Mouse (Mus musculus) forebrain, postnatal 0 days (tissue): ENCODE data around the gene Map3k15. TPM values are rescaled to one million over a fixed set of nuclear protein-coding genes. Genes with fewer than 3 reads are reported as not detected.
A peak's percentile ranks its signal among the peaks of the same experiment; 100 is the strongest.

ENCODE experiments used
- ATAC-seq: fragments of 200-750 bp; cut with Nextera tagmentation; 2 replicates; pipeline ENCODE4 v1.8.0; 2017; ENCODE audit warnings: mild to moderate bottlenecking, moderate library complexity
- DNase-seq: peaks from one replicate; pipeline ENCODE4 v3.0.0-alpha.2; 2015
- H3K27ac ChIP-seq: fragments of 300-500 bp; sonication (generic); 2 replicates; pipeline ENCODE4 v1.5.1; 2014; ENCODE audit warnings: low read depth, mild to moderate bottlenecking, antibody characterized with exemption, low read length, moderate library complexity, mixed read lengths
- H3K27me3 ChIP-seq: fragments of 300-500 bp; sonication (generic); 2 replicates; pipeline ENCODE4 v1.6.1; 2014; ENCODE audit warnings: mild to moderate bottlenecking, low read length, mixed read lengths; ENCODE audit not compliant: insufficient read depth
- H3K36me3 ChIP-seq: fragments of 300-500 bp; sonication (generic); 2 replicates; pipeline ENCODE4 v1.6.1; 2014; ENCODE audit warnings: mild to moderate bottlenecking, moderate library complexity; ENCODE audit not compliant: insufficient read depth
- H3K4me1 ChIP-seq: fragments of 300-500 bp; sonication (generic); 2 replicates; pipeline ENCODE4 v1.6.1; 2014; ENCODE audit warnings: antibody characterized with exemption; ENCODE audit not compliant: insufficient read depth
- H3K4me2 ChIP-seq: fragments of 300-500 bp; sonication (generic); 2 replicates; pipeline ENCODE4 v1.6.1; 2014; ENCODE audit warnings: low read depth, mild to moderate bottlenecking, moderate library complexity
- H3K4me3 ChIP-seq: fragments of 300-500 bp; sonication (generic); 2 replicates; pipeline ENCODE4 v1.5.1; 2014; ENCODE audit warnings: low read depth, low read length, mixed read lengths
- H3K9ac ChIP-seq: fragments of 300-500 bp; sonication (generic); 2 replicates; pipeline ENCODE4 v1.6.1; 2014; ENCODE audit warnings: mild to moderate bottlenecking
- H3K9me3 ChIP-seq: fragments of 300-500 bp; sonication (generic); 2 replicates; pipeline ENCODE4 v1.6.1; 2016; ENCODE audit warnings: low read length
- CTCF ChIP-seq: sonication (generic); IDR thresholded peaks from 2 replicates; pipeline ENCODE4 v1.5.1; 2016; ENCODE audit warnings: antibody characterized with exemption, control low read depth, low read depth
- WGBS: fragments of 180-500 bp; shearing (Covaris S2); extraction: QIAGEN DNeasy Blood & Tissue Kit; methylation state at CpG from one replicate; pipeline ENCODE4 v1.1.7; 2014; 5-methylcytosine and 5-hydroxymethylcytosine counted together
- polyA plus RNA-seq: library from polyadenylated mRNA; unstranded; fragments of >200 nt; fragmentation: Nextera tagmentation; extraction: Ambion mirVana; gene quantifications from 2 replicates; pipeline ENCODE4 v1.2.1, GENCODE M21; 2015
- total RNA-seq: library from RNA; depleted of rRNA; stranded (reverse); fragments of >200 nt; gene quantifications from 2 replicates; pipeline ENCODE4 v1.2.3, GENCODE M21; 2014; rRNA removed

Gene Map3k15
- total RNA-seq = 1.2 and 1.3 TPM in 2 replicates
- polyA plus RNA-seq = 0.21 and 0.22 TPM in 2 replicates

- no peaks in the 10 kb centered on the region for H3K36me3 ChIP-seq
- no peak within 1 kb of the TSS for H3K27ac ChIP-seq
- no peaks in the 10 kb centered on the region for H3K9me3 ChIP-seq
- H3K4me2 ChIP-seq = peak within 1 kb of the TSS; percentile 59
- H3K4me3 ChIP-seq = peak within 1 kb of the TSS; percentile 39
- DNase-seq (peak; percentile 38), ATAC-seq (peak; percentile 70)
- peak; percentile 62 for TF ChIP-seq CTCF
- H3K27me3 ChIP-seq = no peaks in the 10 kb centered on the region
- H3K4me1 ChIP-seq = no peaks in the 10 kb centered on the region
- 33% methylated on average over 76 of the region's 108 CpGs for WGBS
- H3K9ac ChIP-seq = no peak within 1 kb of the TSS
Observed at GRCm38 (mm10) chrX:159988002-159988960, at the start of gene Map3k15. TSS of gene Map3k15 (plus strand) at chrX:159988433.

GRCm38 (mm10) chrX:159942569-159942968 lies 45.7 kb upstream of the Map3k15 start:
- H3K4me1 ChIP-seq = no peaks in the 10 kb centered on the region
- no peak overlapping the region for H3K4me3 ChIP-seq
- H3K27me3 ChIP-seq = no peaks in the 10 kb centered on the region
- TF ChIP-seq CTCF = no peak
- no peaks in the 10 kb centered on the region for H3K36me3 ChIP-seq
- DNase-seq = no peak
- no peak overlapping the region for H3K4me2 ChIP-seq
- 83% methylated on average over 2 of the region's 2 CpGs for WGBS
- H3K27ac ChIP-seq = no peak overlapping the region
- no peak overlapping the region for H3K9ac ChIP-seq
- ATAC-seq = no peak
- no peaks in the 10 kb centered on the region for H3K9me3 ChIP-seq

- H3K4me3 ChIP-seq = no peak overlapping the region
- no peaks in the 10 kb centered on the region for H3K4me1 ChIP-seq
- no peaks in the 10 kb centered on the region for H3K36me3 ChIP-seq
- H3K9ac ChIP-seq = no peak overlapping the region
- no peak for TF ChIP-seq CTCF
- no peak for DNase-seq
- H3K4me2 ChIP-seq = no peak overlapping the region
- H3K27ac ChIP-seq = no peak overlapping the region
- no peaks in the 10 kb centered on the region for H3K9me3 ChIP-seq
- no peaks in the 10 kb centered on the region for H3K27me3 ChIP-seq
- no peak for ATAC-seq
- WGBS = 96% methylated on average over 1 of the region's 1 CpGs
Observed at GRCm38 (mm10) chrX:159943586-159943985, 44.6 kb upstream of the Map3k15 start.

- Histone ChIP-seq H3K9me3 (no peaks in the 10 kb centered on the region), H3K9ac (no peak overlapping the region), H3K4me1 (no peaks in the 10 kb centered on the region), H3K4me3 (no peak overlapping the region), H3K27me3 (no peaks in the 10 kb centered on the region), H3K36me3 (no peaks in the 10 kb centered on the region), H3K4me2 (no peak overlapping the region), H3K27ac (no peak overlapping the region)
- DNase-seq = no peak
- TF ChIP-seq CTCF = no peak
- no peak for ATAC-seq
- 80% methylated on average over 7 of the region's 7 CpGs for WGBS
Observed at GRCm38 (mm10) chrX:159953546-159954429, 34.4 kb upstream of the Map3k15 start.

- 54% methylated on average over 4 of the region's 4 CpGs for WGBS
- Histone ChIP-seq H3K4me2 (no peak overlapping the region), H3K4me3 (no peak overlapping the region), H3K27ac (no peak overlapping the region), H3K36me3 (no peaks in the 10 kb centered on the region), H3K27me3 (no peaks in the 10 kb centered on the region), H3K9ac (no peak overlapping the region), H3K9me3 (no peaks in the 10 kb centered on the region), H3K4me1 (no peaks in the 10 kb centered on the region)
- peak; percentile 81 for ATAC-seq
- TF ChIP-seq CTCF = no peak
- peak; percentile 38 for DNase-seq
Observed at GRCm38 (mm10) chrX:159954430-159954779, 33.8 kb upstream of the Map3k15 start.

- WGBS = 79% methylated on average over 6 of the region's 6 CpGs
- no peaks in the 10 kb centered on the region for H3K36me3 ChIP-seq
- H3K4me3 ChIP-seq = no peak overlapping the region
- H3K4me2 ChIP-seq = no peak overlapping the region
- no peak overlapping the region for H3K9ac ChIP-seq
- no peak overlapping the region for H3K27ac ChIP-seq
- H3K9me3 ChIP-seq = no peaks in the 10 kb centered on the region
- no peak for DNase-seq
- no peak for TF ChIP-seq CTCF
- no peaks in the 10 kb centered on the region for H3K27me3 ChIP-seq
- H3K4me1 ChIP-seq = no peaks in the 10 kb centered on the region
- no peak for ATAC-seq
Observed at GRCm38 (mm10) chrX:159955433-159955832, 32.8 kb upstream of the Map3k15 start.
